Mouse (Mus musculus) liver, postnatal 0 days (tissue): ENCODE results near the gene Ppp1r12a.

ENCODE experiments used
- CTCF ChIP-seq: sonication (generic); IDR thresholded peaks from 2 replicates; pipeline ENCODE4 v1.5.1; 2016; ENCODE audit warnings: antibody characterized with exemption, low read depth
- EP300 ChIP-seq: IDR thresholded peaks from 2 replicates; pipeline ENCODE4 v1.6.1; 2016; ENCODE audit warnings: antibody characterized with exemption, low read depth, mild to moderate bottlenecking

GRCm38 (mm10) chr10:108310195-108310594, 148.2 kb downstream of the Ppp1r12a start:
- TF ChIP-seq CTCF, result no peak
- TF ChIP-seq EP300, result no peak
